Mouse (Mus musculus) myocyte (in vitro differentiated cells): ENCODE data around the gene Ndrg3. TPM values are rescaled to one million over a fixed set of nuclear protein-coding genes. Genes with fewer than 3 reads are reported as not detected.

Experiments
- H3K27me3 ChIP-seq: one replicate; pipeline ENCODE4 v1.6.1; 2011; ENCODE audit not compliant: control insufficient read depth, insufficient read depth, insufficient read length
- H3K36me3 ChIP-seq: one replicate; pipeline ENCODE4 v1.6.1; 2011; ENCODE audit not compliant: control insufficient read depth, insufficient read depth
- H3K4me2 ChIP-seq: one replicate; pipeline ENCODE4 v1.6.1; 2011; ENCODE audit warnings: low read depth, control low read depth
- H3K4me3 ChIP-seq: one replicate; pipeline ENCODE4 v1.5.1; 2011; ENCODE audit warnings: mild to moderate bottlenecking, control low read depth, moderate library complexity
- H3K79me2 ChIP-seq: one replicate; pipeline ENCODE4 v1.6.1; 2011; ENCODE audit not compliant: control insufficient read depth, insufficient read depth
- H3ac ChIP-seq: one replicate; pipeline ENCODE4 v1.6.1; 2011; ENCODE audit not compliant: control insufficient read depth, insufficient read length
- CEBPB ChIP-seq: IDR thresholded peaks from 2 replicates; pipeline ENCODE4 v1.6.1; 2011; ENCODE audit warnings: mild to moderate bottlenecking, moderate library complexity; ENCODE audit not compliant: poor library complexity, insufficient read depth, severe bottlenecking
- E2F4 ChIP-seq: IDR thresholded peaks from one replicate; pipeline ENCODE4 v1.6.1; 2011; ENCODE audit warnings: mild to moderate bottlenecking, control low read depth, moderate library complexity; ENCODE audit not compliant: insufficient read depth
- MAX ChIP-seq: IDR thresholded peaks from one replicate; pipeline ENCODE4 v1.6.1; 2011; ENCODE audit warnings: low read depth, mild to moderate bottlenecking, control low read depth
- MYOD1 ChIP-seq, 3 experiments: IDR thresholded peaks; one replicate each; pipeline ENCODE4 v1.6.1; 2011; ENCODE audit warnings: control low read depth in 2 of 3, low read depth in 2 of 3, mild to moderate bottlenecking in 2 of 3, moderate library complexity in 1 of 3; ENCODE audit not compliant: insufficient read length in 2 of 3, control insufficient read depth in 1 of 3
- MYOG ChIP-seq, 3 experiments: IDR thresholded peaks; one replicate each; pipeline ENCODE4 v1.6.1; 2011; ENCODE audit warnings: control low read depth in 2 of 3, low read depth in 2 of 3, mild to moderate bottlenecking in 2 of 3; ENCODE audit not compliant: insufficient read length in 2 of 3, control insufficient read depth in 1 of 3, insufficient read depth in 1 of 3
- POLR2A ChIP-seq: IDR thresholded peaks from one replicate; pipeline ENCODE4 v1.6.1; 2011; ENCODE audit warnings: low read depth, mild to moderate bottlenecking, control low read depth, moderate library complexity; ENCODE audit not compliant: insufficient read length
- POLR2AphosphoS2 ChIP-seq: IDR thresholded peaks from one replicate; pipeline ENCODE4 v1.6.1; 2011; ENCODE audit warnings: low read depth, control low read depth; ENCODE audit not compliant: insufficient read length
- REST ChIP-seq: IDR thresholded peaks from one replicate; pipeline ENCODE4 v1.6.1; 2011; ENCODE audit warnings: mild to moderate bottlenecking, control low read depth, moderate library complexity; ENCODE audit not compliant: insufficient read depth, insufficient read length
- SRF ChIP-seq: IDR thresholded peaks from one replicate; pipeline ENCODE4 v1.6.1; 2011; ENCODE audit warnings: low read depth; ENCODE audit not compliant: control insufficient read depth, insufficient read length
- TCF12 ChIP-seq: IDR thresholded peaks from one replicate; pipeline ENCODE4 v1.6.1; 2011; ENCODE audit warnings: mild to moderate bottlenecking, control low read depth; ENCODE audit not compliant: poor library complexity, insufficient read depth, severe bottlenecking
- TCF3 ChIP-seq: IDR thresholded peaks from one replicate; pipeline ENCODE4 v1.6.1; 2011; ENCODE audit warnings: low read depth, control low read depth; ENCODE audit not compliant: insufficient read length
- USF1 ChIP-seq: IDR thresholded peaks from one replicate; pipeline ENCODE4 v1.6.1; 2011; ENCODE audit warnings: low read depth, mild to moderate bottlenecking, control low read depth, moderate library complexity
- polyA plus RNA-seq: library from polyadenylated mRNA; unstranded; fragments of >200 nt; fragmentation: generic; extraction: Trizol; gene quantifications from one replicate; pipeline ENCODE4 v1.2.1, GENCODE M21; 2012; ENCODE audit warnings: missing spikeins

The Ndrg3 gene
- polyA plus RNA-seq, 1 experiment: 34.0 TPM

- Histone ChIP-seq H3ac (no peak overlapping the region), H3K27me3 (no peaks in the 10 kb centered on the region), H3K79me2 (peaks cover 40% of the 10 kb centered on the region), H3K4me3 (no peak overlapping the region), H3K4me2 (no peak overlapping the region), H3K36me3 (no peaks in the 10 kb centered on the region)
- TF ChIP-seq MAX: no peak
- TF ChIP-seq POLR2AphosphoS2: no peak
- TF ChIP-seq TCF12: no peak
- no peak for TF ChIP-seq CEBPB
- no peak for TF ChIP-seq TCF3
- no peak for TF ChIP-seq REST
- TF ChIP-seq MYOD1 (IDR thresholded peaks at IDR 0.05; ENCODE audit: control insufficient read depth in 1 of 3, insufficient read length in 2 of 3, low read depth in 2 of 3): no peak
Observed at GRCm38 (mm10) chr2:156987316-156987715, 4.5 kb downstream of the Ndrg3 start.

GRCm38 (mm10) chr2:156982864-156983263 lies 9.0 kb downstream of the Ndrg3 start:
- Histone ChIP-seq H3ac (no peak overlapping the region), H3K4me2 (peak overlapping the region; percentile 41), H3K4me3 (no peak overlapping the region), H3K79me2 (peaks cover 27% of the 10 kb centered on the region), H3K36me3 (no peaks in the 10 kb centered on the region), H3K27me3 (no peaks in the 10 kb centered on the region)
- TF ChIP-seq MYOD1 (IDR thresholded peaks at IDR 0.05; ENCODE audit: control insufficient read depth in 1 of 3, insufficient read length in 2 of 3, low read depth in 2 of 3): peak in 2 of 3 experiments; percentile 18 to 65
- peak in 2 of 3 experiments; percentile 46 to 61 for TF ChIP-seq MYOG (IDR thresholded peaks at IDR 0.05; ENCODE audit: control insufficient read depth in 1 of 3, insufficient read depth in 1 of 3, insufficient read length in 2 of 3, low read depth in 2 of 3)
- TF ChIP-seq USF1: no peak

GRCm38 (mm10) chr2:156981291-156981690 lies 10.6 kb downstream of the Ndrg3 start:
- H3K4me3 ChIP-seq: no peak overlapping the region
- H3ac ChIP-seq: no peak overlapping the region
- no peaks in the 10 kb centered on the region for H3K36me3 ChIP-seq
- peaks cover 21% of the 10 kb centered on the region for H3K79me2 ChIP-seq
- H3K4me2 ChIP-seq: no peak overlapping the region
- TF ChIP-seq POLR2A: no peak
- no peaks in the 10 kb centered on the region for H3K27me3 ChIP-seq

- no peak overlapping the region for H3ac ChIP-seq
- H3K4me3 ChIP-seq: no peak overlapping the region
- H3K36me3 ChIP-seq: no peaks in the 10 kb centered on the region
- no peaks in the 10 kb centered on the region for H3K27me3 ChIP-seq
- H3K79me2 ChIP-seq: peaks cover 21% of the 10 kb centered on the region
- H3K4me2 ChIP-seq: peak overlapping the region; percentile 60
- TF ChIP-seq POLR2A: no peak
- no peak for TF ChIP-seq CEBPB
Observed at GRCm38 (mm10) chr2:156980059-156980458, 11.8 kb downstream of the Ndrg3 start.

GRCm38 (mm10) chr2:156976711-156977110 lies 15.1 kb downstream of the Ndrg3 start:
- peaks cover 10% of the 10 kb centered on the region for H3K79me2 ChIP-seq
- no peak overlapping the region for H3K4me2 ChIP-seq
- H3ac ChIP-seq: no peak overlapping the region
- no peak overlapping the region for H3K4me3 ChIP-seq
- no peaks in the 10 kb centered on the region for H3K27me3 ChIP-seq
- H3K36me3 ChIP-seq: no peaks in the 10 kb centered on the region
- no peak for TF ChIP-seq MYOD1 (IDR thresholded peaks at IDR 0.05; ENCODE audit: control insufficient read depth in 1 of 3, insufficient read length in 2 of 3, low read depth in 2 of 3)
- no peak for TF ChIP-seq USF1
- no peak for TF ChIP-seq SRF
- no peak for TF ChIP-seq CEBPB
- no peak for TF ChIP-seq REST
- TF ChIP-seq POLR2A: no peak
- TF ChIP-seq MYOG (IDR thresholded peaks at IDR 0.05; ENCODE audit: control insufficient read depth in 1 of 3, insufficient read depth in 1 of 3, insufficient read length in 2 of 3, low read depth in 2 of 3): no peak
- TF ChIP-seq TCF3: no peak
- no peak for TF ChIP-seq MAX

- H3ac ChIP-seq: no peak overlapping the region
- no peaks in the 10 kb centered on the region for H3K79me2 ChIP-seq
- H3K36me3 ChIP-seq: no peaks in the 10 kb centered on the region
- no peak overlapping the region for H3K4me2 ChIP-seq
- TF ChIP-seq MYOG (IDR thresholded peaks at IDR 0.05; ENCODE audit: control insufficient read depth in 1 of 3, insufficient read depth in 1 of 3, insufficient read length in 2 of 3, low read depth in 2 of 3): no peak
- TF ChIP-seq REST: no peak
- no peak for TF ChIP-seq TCF12
- no peak for TF ChIP-seq TCF3
- no peak for TF ChIP-seq CEBPB
- no peak for TF ChIP-seq MYOD1 (IDR thresholded peaks at IDR 0.05; ENCODE audit: control insufficient read depth in 1 of 3, insufficient read length in 2 of 3, low read depth in 2 of 3)
- no peak for TF ChIP-seq USF1
- no peak for TF ChIP-seq SRF
- no peak for TF ChIP-seq MAX
- TF ChIP-seq E2F4: no peak
- no peak for TF ChIP-seq POLR2A
- TF ChIP-seq POLR2AphosphoS2: no peak
- H3K4me3 ChIP-seq: no peak overlapping the region
- no peaks in the 10 kb centered on the region for H3K27me3 ChIP-seq
Observed at GRCm38 (mm10) chr2:156974967-156975366, 16.9 kb downstream of the Ndrg3 start.
